Mouse (Mus musculus) spleen, adult 12 weeks (tissue): ENCODE measurements at regions not wholly inside any gene's neighbourhood (a gene's known extent, or its start where the extent isn't known, plus 50 kb on each side); places are given as distances from the start of the nearest gene placed in this dataset.

Source experiments
- DNase-seq: peaks from one replicate; pipeline ENCODE4 v3.0.0; 2022; ENCODE audit warnings: low spot score

DNA sequence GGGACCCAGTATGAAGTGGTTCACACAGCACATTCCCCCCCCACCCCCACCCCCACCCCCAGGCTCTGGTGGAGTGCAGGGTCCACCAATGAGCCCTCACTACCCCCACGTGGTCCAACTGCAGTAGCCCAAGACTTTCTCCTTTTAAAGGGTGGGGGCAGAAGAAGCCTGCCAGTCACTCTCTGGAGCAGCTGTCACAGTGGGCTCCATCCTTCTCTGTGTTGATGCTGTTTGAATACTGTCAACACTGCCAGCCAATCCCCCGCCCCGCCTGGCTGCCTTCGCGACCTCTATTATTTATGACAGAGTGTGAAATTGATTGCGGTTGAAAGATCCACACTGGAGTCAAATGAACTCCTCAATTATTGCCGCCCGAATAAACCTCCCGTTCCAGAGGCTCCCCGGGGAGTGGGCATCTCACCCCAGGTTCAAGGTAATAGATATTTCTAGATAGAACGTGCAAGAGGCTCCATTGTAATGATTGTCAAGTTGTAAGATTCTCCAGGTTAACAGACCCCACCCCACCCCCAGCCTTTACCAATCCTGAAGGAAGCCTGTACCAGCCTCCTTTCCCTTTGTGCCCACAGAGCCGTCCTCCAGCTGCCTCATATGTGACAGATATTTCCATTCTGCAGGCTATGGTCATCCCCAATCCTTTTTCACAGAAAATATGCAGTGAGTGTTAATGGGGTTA lies 181.7 kb upstream of the Kdm8 start:
- no peak for DNase-seq

GRCm38 (mm10) chr7:125263756-125264155 lies 180.7 kb upstream of the Kdm8 start:
- no peak for DNase-seq

DNA sequence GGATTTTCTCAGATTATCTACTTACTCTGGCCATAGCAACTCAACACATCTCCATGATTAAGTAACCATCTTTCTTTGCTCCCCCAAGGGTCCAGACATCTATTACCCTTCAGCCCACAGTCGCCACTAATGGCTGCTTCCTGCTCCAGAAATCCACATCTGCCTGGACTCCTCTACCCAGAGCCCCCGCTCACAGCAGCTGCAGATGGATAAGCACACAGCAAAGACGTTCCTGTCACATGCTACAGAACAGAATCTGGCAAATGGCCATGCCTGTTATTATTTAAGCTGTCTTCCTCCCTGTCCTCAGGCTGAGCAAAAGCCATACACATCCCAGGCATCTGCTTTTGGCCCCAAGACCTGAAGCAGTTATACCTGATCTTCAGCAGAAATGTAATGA lies 173.8 kb upstream of the Kdm8 start:
- DNase-seq, result no peak

- no peak for DNase-seq
Observed at GRCm38 (mm10) chr7:125271356-125271755, 173.1 kb upstream of the Kdm8 start.

DNA sequence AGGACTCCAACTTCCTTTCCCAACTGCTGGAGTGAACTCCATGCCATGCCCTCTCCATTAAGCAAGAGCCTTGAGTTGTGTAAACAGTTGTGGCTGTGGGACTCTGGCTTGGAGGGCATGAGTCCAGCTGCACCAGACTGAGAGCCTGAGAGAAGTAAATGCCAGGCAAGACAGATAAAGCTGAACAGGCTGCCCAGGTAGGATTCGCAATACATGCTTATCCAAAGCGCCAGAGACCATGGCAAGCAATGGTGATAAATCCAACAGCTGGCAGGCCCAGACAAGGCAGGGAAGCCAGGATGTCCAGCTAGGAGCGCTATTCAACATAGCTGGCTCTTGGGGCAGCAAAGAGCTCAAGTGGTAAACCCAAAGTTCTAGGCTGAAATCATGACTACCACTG lies 163.1 kb upstream of the Kdm8 start:
- DNase-seq, result no peak

DNA sequence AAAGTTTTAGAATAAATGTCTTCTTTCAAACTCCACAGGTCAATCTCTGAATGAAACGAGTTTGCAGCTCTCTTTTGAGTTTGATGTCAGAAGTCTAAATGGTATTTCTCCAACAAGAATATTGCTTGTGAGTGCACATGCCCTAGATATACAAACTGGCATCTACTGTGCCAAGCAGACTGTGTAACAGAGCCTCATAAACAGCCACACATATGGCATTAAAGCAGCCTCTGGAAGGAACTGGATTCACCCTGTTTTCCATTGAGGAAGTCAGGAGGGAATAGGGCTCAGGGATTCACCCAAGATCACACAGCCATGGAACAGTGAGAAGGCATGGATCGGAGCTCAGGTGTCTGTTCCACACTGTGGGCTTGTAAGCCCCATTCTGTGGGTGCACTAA lies 149.2 kb upstream of the Kdm8 start:
- no peak for DNase-seq

DNA sequence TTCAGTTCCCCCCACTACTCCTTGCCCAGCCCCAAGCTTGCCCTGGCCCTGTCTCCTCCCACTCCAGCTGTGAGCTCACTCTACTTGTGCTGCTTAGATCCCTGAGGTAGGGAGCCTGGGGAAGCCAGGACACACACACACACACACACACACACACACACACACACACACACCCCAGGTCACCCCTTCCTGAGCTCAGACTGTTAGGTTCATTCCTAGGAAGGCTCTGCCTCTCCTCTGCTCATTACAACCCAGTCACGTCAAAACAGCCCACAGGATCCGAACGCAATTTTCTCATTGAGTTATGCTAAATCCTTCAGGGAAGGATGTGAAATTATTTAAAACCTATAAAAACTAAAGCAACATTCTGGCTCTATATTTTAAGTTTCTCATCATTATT lies 136.0 kb upstream of the Kdm8 start:
- no peak for DNase-seq

GRCm38 (mm10) chr7:125310971-125311370 lies 133.5 kb upstream of the Kdm8 start:
- DNase-seq, result no peak

DNA sequence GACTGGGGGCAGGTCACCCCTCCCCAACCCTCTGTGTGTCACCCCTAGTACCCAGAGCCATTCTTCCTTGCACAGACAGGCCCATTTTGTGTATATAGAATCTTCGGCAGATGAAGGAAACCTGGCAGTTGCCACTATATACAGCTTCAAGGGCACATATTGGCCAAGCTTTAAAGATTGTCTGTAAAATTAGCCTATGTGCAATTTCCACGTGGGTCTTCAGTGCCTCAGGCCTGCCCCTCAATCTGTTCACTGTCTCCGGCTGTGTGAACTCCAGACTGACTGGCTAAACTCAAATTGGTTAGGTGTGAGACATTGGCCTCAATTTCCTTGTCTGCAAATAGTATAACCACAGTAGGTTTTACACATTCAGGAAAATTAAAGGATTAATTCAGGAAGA lies 130.9 kb upstream of the Kdm8 start:
- no peak for DNase-seq

DNA sequence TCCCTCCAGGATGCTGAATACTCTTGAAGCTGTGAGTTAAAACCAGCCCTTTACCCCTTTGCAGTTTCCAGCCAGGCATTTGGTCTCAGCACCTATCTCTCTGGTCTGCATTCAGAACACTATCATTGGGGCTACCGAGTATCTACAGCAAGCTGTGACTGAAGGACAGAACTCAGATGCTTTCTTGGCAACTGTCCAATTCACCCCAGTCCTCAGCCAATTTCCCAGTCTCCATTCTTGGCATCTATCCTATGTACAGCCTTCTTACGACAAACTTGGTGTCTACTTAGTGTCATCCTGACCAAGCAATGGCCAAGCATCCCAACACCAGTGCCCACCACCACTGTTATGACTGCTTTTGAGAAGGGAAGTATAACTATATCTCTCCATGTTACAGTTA lies 109.7 kb upstream of the Kdm8 start:
- DNase-seq, result no peak

- DNase-seq, result no peak
Observed at GRCm38 (mm10) chr7:125335586-125336165, 108.8 kb upstream of the Kdm8 start.

DNA sequence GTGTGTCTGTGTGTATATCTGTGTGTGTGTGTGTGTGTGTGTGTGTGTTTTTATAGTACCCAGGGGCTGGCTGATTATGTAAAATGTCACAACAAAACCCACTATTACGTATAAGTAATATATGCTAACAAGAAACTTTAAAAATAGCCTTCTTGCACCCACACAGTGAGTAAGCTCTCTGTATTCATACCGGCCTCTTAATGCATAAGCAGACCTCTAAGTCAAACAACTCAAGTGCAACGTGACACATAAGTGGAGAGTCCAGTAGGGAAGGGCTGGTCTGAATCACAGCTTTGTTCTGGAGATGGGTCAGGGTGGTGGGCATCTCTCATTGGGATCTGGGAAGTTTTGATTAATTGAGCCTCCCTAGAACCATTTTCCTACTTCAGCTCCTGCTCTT lies 107.7 kb upstream of the Kdm8 start:
- DNase-seq, result no peak

DNA sequence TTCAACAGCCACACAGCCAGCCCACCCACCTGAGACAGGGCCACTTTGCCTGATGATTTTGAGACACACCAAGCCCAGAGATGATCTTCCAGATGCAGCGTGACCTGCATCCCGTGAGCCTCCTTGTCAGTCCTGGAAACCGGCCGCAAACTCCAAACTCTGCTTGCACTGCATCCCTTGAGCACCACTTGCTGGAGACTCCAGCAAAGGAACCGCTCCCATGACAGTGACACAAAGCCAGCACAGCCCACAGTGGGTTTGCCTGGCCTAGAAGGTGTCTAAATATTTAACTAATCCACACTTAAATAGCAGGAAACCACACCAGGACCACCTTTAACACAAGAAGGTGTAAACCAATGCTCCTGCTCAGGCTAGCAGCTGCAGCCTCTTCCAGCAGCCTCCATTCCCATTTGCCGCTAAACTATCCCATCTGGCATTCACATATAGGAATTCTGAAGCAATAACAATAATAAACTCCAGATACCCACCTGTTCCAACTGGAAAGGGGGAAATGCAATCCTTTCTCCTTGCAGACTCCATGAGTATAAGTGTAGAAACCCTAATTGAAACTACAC lies 106.2 kb upstream of the Kdm8 start:
- no peak for DNase-seq

GRCm38 (mm10) chr7:125340326-125340905 lies 104.1 kb upstream of the Kdm8 start:
- DNase-seq, result no peak

DNA sequence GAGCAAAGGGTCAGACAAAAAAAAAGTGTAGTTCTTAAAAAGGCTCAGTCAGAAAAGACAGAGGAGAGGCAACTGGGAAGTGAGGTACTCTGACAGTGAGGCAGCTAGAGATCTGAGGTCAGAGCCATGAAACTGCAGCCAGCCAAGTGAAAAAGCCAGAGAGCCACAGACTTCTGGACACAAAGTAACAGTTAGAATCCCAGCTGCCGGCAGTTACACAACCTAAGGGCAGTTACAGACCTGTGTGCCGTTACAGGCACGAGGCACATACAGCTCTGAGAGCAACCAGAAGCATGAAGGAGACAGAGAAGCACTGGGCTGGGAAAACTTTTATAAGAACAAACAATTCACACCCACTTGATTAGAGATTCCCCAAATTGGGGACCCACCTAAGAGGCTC lies 94.9 kb upstream of the Kdm8 start:
- no peak for DNase-seq

DNA sequence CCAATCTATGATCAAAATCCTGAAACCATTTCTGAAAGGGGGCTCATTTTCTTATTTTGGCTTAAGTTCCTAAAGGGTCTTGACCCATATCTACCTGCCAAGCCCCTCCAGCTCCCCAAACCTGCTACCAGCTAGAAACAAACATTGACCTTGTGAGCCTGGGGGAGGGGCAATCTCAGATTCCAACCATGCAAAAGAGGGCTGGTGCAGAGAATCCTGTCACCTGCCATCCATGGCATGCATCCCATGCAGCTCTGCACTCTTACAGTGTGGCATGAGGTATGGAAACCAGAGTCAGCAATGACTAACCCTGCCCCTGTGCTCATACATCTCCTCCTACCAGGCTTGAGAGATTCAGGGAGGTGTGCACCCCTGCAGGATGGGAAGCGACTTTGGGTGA lies 90.3 kb upstream of the Kdm8 start:
- no peak for DNase-seq

DNA sequence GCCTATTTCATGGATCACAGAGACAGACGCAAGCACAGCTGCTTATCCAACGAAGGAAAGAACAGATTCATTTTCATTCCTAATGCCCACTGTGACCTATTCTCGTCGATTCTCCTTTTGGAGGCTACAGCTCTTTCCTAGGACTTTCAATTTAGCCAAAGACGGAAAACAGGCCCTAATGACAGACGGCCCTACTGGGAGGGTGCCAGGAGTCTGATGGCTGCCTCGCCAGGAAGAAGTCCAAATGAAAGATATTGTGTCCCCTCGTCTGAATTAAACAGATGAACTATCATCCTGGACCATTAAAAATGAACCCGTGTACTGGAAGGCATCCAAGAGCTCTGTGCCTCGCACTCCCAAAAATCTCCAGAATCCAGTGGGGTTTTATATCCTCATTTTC lies 89.5 kb upstream of the Kdm8 start:
- no peak for DNase-seq

DNA sequence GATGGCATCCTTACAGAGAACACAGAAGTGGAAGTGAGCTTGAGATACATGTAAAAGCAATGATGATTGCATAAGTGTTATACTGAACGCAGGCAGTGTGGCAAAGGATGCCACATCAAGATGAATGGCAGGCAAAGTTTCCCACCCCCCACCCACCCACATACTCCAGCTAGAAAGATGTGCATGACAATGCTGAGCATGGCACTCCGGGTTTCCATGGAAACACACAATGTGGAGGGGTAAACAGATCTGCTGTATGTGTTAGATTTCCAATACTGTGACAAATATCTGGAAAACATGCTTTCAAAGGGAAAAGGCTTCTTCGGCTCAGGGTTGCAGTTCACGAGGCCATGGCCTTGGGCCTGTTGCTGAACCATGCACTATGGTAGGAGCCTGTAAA lies 86.5 kb upstream of the Kdm8 start:
- DNase-seq, result no peak

DNA sequence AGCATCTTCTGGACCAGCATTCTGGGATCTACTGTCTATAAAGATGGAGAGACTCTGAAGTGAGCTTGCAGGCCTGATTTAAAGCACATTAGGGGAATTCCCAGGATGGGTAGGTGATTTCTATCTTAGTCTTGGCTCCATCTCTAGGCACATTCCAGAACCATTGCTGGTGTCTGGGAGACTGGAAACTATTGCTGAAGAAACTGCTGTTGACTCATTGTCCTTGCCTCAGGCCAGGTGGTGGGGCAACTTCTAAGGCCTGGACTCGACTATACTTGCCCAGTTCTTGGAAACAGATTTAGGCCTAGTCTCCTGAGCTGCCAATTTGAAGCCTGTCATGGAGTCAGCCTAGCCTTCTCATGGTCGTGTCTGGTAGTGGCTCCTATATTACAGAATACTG lies 61.5 kb upstream of the Kdm8 start:
- DNase-seq, result no peak

DNA sequence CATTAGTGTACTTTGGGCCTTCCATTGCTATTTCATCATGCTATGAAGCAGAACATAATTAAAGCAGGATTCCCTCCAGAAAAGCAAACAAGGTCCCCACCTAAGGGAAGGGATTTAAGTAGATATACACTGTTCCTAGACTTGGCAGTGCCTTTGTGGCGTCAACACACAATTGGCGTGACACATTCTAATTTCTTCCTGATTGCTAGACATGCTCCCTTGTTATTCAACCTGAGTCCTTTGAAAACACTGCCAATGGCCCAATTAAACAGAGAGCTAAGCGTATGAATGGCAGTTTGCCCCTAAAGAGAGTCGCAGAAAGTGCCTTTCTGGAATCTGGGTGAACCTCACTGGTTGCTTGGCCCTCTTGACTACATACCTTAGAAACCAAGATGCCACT lies 60.3 kb upstream of the Kdm8 start:
- DNase-seq, result no peak

- no peak for DNase-seq
Observed at GRCm38 (mm10) chr7:125392536-125392935, 51.9 kb upstream of the Kdm8 start.

GRCm38 (mm10) chr7:125393228-125393627 lies 51.2 kb upstream of the Kdm8 start:
- no peak for DNase-seq

- DNase-seq, result peak; percentile 68
Observed at GRCm38 (mm10) chr7:125393654-125394346, 50.7 kb upstream of the Kdm8 start.
